Mouse (Mus musculus): ENCODE data around the gene Nrn1l. TPM values are rescaled to one million over a fixed set of nuclear protein-coding genes. Genes with fewer than 3 reads are reported as not detected.

The Nrn1l gene
- polyA plus RNA-seq, 1 experiment from 2014 or later, result 0.38 TPM

GRCm38 (mm10) chr8:105943321-105943739 is 50.0 kb downstream of the Nrn1l start, which contains the start of gene Lcat:
TSS of gene Lcat (minus strand) at chr8:105943382.
- Histone ChIP-seq H3K4me1 (ENCODE audit: control insufficient read depth, insufficient read depth, low read length) (no peaks in the 10 kb centered on the region), H3K9me3 (replicated peaks; ENCODE audit: control insufficient read depth, low read length) (no peaks in the 10 kb centered on the region), H3K36me3 (replicated peaks; ENCODE audit: control insufficient read depth, insufficient read depth, low read depth, low read length) (peaks cover 7% of the 10 kb centered on the region), H3K27me3 (ENCODE audit: control insufficient read depth, insufficient read depth, low read length) (no peaks in the 10 kb centered on the region), H3K4me3 (ENCODE audit: low read depth, low read length) (no peak within 1 kb of the TSS), H3K27ac (replicated peaks; ENCODE audit: low read depth, low read length) (no peak within 1 kb of the TSS), H3K9ac (replicated peaks; ENCODE audit: low read length) (no peak within 1 kb of the TSS), H3K4me2 (ENCODE audit: low read depth, low read length) (no peak within 1 kb of the TSS)
- 71% methylated on average over 8 of the region's 8 CpGs for WGBS
- DNase-seq (ENCODE audit: low spot score) (no peak), ATAC-seq (replicated peaks; ENCODE audit: insufficient number of reproducible peaks, low FRiP score, low TSS enrichment, low read depth) (no peak)

Other genes with a start within 250 kb of the Nrn1l start
- 0.88 and 1.8 TPM in 2 replicates for gene Carmil2, start 207.3 kb upstream of the Nrn1l start, polyA plus RNA-seq (2014; fragmentation: Nextera tagmentation; extraction: Ambion mirVana)
- 53.8 and 56.5 TPM in 2 replicates for gene Acd, start 192.5 kb upstream of the Nrn1l start, polyA plus RNA-seq (2014; fragmentation: Nextera tagmentation; extraction: Ambion mirVana)
- 13.2 and 16.3 TPM in 2 replicates for gene Pard6a, start 192.4 kb upstream of the Nrn1l start, polyA plus RNA-seq (2014; fragmentation: Nextera tagmentation; extraction: Ambion mirVana)
- 0.50 TPM in 1 of 2 replicates, not detected in the other for gene 4933405L10Rik, start 185.9 kb upstream of the Nrn1l start, polyA plus RNA-seq (2014; fragmentation: Nextera tagmentation; extraction: Ambion mirVana)
- gene Enkd1, start 185.4 kb upstream of the Nrn1l start, polyA plus RNA-seq (2014; fragmentation: Nextera tagmentation; extraction: Ambion mirVana), result 31.2 and 36.7 TPM in 2 replicates
- 24.5 and 26.6 TPM in 2 replicates for gene Gfod2, start 134.9 kb upstream of the Nrn1l start, polyA plus RNA-seq (2014; fragmentation: Nextera tagmentation; extraction: Ambion mirVana)
- gene Ranbp10, start 66.2 kb upstream of the Nrn1l start, polyA plus RNA-seq (2014; fragmentation: Nextera tagmentation; extraction: Ambion mirVana), result 11.2 and 13.0 TPM in 2 replicates
- gene Tsnaxip1, start 65.8 kb upstream of the Nrn1l start, polyA plus RNA-seq (2014; fragmentation: Nextera tagmentation; extraction: Ambion mirVana), result 0.27 TPM in 1 of 2 replicates, not detected in the other
- gene Cenpt, start 40.3 kb upstream of the Nrn1l start, polyA plus RNA-seq (2014; fragmentation: Nextera tagmentation; extraction: Ambion mirVana), result 50.8 and 53.1 TPM in 2 replicates
- gene Thap11, start 38.4 kb upstream of the Nrn1l start, polyA plus RNA-seq (2014; fragmentation: Nextera tagmentation; extraction: Ambion mirVana), result 67.7 and 72.4 TPM in 2 replicates
- gene Nutf2, start 33.0 kb upstream of the Nrn1l start, polyA plus RNA-seq (2014; fragmentation: Nextera tagmentation; extraction: Ambion mirVana), result 262 and 323 TPM in 2 replicates
- 31.8 and 35.4 TPM in 2 replicates for gene Edc4, start 12.7 kb upstream of the Nrn1l start, polyA plus RNA-seq (2014; fragmentation: Nextera tagmentation; extraction: Ambion mirVana)
- 16.8 and 23.1 TPM in 2 replicates for gene Pskh1, start 6.9 kb downstream of the Nrn1l start, polyA plus RNA-seq (2014; fragmentation: Nextera tagmentation; extraction: Ambion mirVana)
- gene Ctrl, start 40.3 kb downstream of the Nrn1l start, polyA plus RNA-seq (2014; fragmentation: Nextera tagmentation; extraction: Ambion mirVana), result 0.58 and 0.59 TPM in 2 replicates
- 23.1 and 24.1 TPM in 2 replicates for gene Psmb10, start 44.9 kb downstream of the Nrn1l start, polyA plus RNA-seq (2014; fragmentation: Nextera tagmentation; extraction: Ambion mirVana)
- 0.84 and 1.1 TPM in 2 replicates for gene Lcat, start 49.8 kb downstream of the Nrn1l start, polyA plus RNA-seq (2014; fragmentation: Nextera tagmentation; extraction: Ambion mirVana)
- 16.8 and 19.0 TPM in 2 replicates for gene Slc12a4, start 72.5 kb downstream of the Nrn1l start, polyA plus RNA-seq (2014; fragmentation: Nextera tagmentation; extraction: Ambion mirVana)
- not detected in 2 replicates for gene Dpep3, start 85.9 kb downstream of the Nrn1l start, polyA plus RNA-seq (2014; fragmentation: Nextera tagmentation; extraction: Ambion mirVana)
- gene Dus2, start 97.8 kb downstream of the Nrn1l start, polyA plus RNA-seq (2014; fragmentation: Nextera tagmentation; extraction: Ambion mirVana), result 17.0 and 17.7 TPM in 2 replicates
- gene Dpep2nb, start 112.4 kb downstream of the Nrn1l start, polyA plus RNA-seq (2014; fragmentation: Nextera tagmentation; extraction: Ambion mirVana), result not detected in 2 replicates
- 18.7 and 20.5 TPM in 2 replicates for gene Ddx28, start 118.3 kb downstream of the Nrn1l start, polyA plus RNA-seq (2014; fragmentation: Nextera tagmentation; extraction: Ambion mirVana)
- 5.1 and 5.4 TPM in 2 replicates for gene Nfatc3, start 165.3 kb downstream of the Nrn1l start, polyA plus RNA-seq (2014; fragmentation: Nextera tagmentation; extraction: Ambion mirVana)
- 4.1 and 6.7 TPM in 2 replicates for gene Esrp2, start 243.4 kb downstream of the Nrn1l start, polyA plus RNA-seq (2014; fragmentation: Nextera tagmentation; extraction: Ambion mirVana)

All from embryonic facial prominence, embryonic 11.5 days (tissue).